Mouse (Mus musculus): Measurements from ENCODE around the gene Gm49711.

Gm49711 gene

GRCm38 (mm10) chr16:92120899-92121531, 62.9 kb downstream of the Gm49711 start:
- peak; percentile 41 for DNase-seq (ENCODE audit: low read depth, low spot score)

DNA sequence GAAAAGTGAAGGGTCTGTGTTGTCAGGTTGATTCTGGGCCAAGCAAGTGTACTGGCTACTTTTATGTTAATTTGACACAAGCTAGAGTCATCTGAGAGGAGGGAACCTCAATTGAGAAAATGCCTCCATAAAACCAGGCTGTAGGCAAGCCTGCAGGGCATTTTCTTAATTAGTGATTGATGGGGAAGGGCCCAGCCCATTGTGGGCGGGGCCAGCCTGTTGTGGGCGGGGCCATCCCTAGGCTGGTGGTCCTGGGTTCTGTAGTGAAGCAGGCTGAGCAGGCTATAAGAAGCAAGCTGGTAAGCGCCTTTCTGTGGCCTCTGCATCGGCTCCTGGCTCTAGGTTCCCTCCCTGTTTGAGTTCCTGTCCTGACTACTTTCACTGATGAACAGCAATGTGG, 69.1 kb downstream of the Gm49711 start:
- DNase-seq (ENCODE audit: low read depth, low spot score) = no peak

- DNase-seq (ENCODE audit: low read depth, low spot score) = no peak
Measured at GRCm38 (mm10) chr16:92127666-92128065, 69.5 kb downstream of the Gm49711 start.

DNA sequence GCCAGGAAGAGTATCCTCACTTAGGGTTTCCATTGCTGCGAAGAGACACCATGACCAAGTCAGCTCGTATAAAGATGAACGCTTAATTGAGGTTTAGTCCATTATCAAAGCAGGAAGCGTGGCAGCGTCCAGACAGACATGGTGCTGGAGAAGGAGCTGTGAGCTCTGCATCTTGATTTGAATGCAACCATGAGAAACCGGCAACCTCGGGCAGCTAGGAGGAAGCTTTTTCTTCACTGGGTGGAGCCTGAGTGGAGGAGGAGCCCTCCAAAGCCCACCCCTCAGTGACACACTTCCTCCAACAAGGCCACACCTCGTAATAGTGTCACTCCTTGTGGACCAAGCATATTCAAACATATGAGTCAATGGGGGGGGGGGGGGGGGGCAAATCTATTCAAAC, 71.7 kb downstream of the Gm49711 start:
- no peak for DNase-seq (ENCODE audit: low read depth, low spot score)

- DNase-seq (ENCODE audit: low read depth, low spot score) = no peak
Measured at GRCm38 (mm10) chr16:92132511-92132910, 74.4 kb downstream of the Gm49711 start.

GRCm38 (mm10) chr16:92134148-92134764, 76.1 kb downstream of the Gm49711 start:
- no peak for DNase-seq (ENCODE audit: low read depth, low spot score)

DNA sequence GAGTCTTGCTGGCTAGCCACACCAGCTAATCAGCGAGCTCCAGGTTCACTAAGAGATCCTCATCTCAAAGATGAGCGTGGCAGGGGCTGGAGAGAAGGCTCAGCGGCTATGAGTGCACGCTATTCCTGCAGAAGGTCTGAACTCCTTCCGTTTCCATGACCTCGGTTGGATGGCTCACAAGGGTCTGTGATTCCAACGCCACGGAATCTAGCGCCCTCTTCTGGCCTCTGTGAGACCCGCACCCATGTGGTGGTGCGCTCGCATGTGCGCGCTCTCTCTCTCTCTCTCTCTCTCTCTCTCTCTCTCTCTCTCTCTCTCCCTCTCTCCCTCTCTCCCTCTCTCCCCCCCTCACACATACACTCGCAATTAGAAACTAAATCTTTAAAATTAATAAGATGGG, 78.2 kb downstream of the Gm49711 start:
- no peak for DNase-seq (ENCODE audit: low read depth, low spot score)

DNA sequence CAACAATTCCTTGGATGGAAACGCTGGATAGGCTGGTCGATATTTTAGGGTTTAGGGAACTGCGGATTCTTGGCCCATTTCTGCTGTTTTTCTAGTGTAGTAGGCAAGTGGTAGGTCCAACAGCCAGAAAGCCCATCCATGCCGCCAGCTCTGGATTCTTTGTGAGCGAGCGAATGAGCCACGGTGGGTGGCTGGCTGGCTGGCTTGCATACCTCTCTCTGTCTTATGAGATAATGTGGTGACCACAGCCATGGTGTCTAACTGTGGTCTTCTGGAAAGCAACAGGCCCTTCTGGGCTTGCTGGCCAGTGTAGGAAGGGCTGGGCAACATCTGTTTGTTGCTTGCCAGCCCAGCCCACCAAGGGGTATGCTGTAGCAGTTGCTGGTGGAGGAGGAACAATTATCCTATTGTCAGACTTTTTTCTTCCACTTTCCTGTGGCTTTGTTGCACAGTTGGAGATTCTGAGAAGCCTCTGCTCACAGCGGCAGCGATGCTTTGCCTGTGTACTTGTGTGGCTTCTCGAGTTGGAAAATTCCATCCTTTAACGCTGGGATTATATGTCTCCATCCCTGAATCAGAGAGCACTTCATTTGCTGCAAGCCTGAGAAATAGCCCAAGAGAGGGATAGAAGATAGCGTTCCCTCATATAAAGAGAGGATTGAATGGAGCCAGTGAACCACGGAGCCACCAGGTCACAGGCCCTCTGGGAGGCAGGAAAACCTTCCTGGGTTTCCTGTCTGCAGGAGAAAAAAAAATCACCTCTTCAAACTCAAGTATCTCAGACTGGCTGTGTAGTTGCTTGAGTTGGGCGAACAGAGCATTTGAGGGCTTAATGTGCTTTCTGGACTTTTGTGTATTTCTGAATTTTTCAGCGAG, 81.5 kb downstream of the Gm49711 start:
- DNase-seq (ENCODE audit: low read depth, low spot score) = no peak

- no peak for DNase-seq (ENCODE audit: low read depth, low spot score)
Measured at GRCm38 (mm10) chr16:92140328-92140727, 82.2 kb downstream of the Gm49711 start.

- no peak for DNase-seq (ENCODE audit: low read depth, low spot score)
Measured at GRCm38 (mm10) chr16:92141021-92141420, 82.9 kb downstream of the Gm49711 start.

- no peak for DNase-seq (ENCODE audit: low read depth, low spot score)
Measured at GRCm38 (mm10) chr16:92142426-92143012, 84.4 kb downstream of the Gm49711 start.

DNA sequence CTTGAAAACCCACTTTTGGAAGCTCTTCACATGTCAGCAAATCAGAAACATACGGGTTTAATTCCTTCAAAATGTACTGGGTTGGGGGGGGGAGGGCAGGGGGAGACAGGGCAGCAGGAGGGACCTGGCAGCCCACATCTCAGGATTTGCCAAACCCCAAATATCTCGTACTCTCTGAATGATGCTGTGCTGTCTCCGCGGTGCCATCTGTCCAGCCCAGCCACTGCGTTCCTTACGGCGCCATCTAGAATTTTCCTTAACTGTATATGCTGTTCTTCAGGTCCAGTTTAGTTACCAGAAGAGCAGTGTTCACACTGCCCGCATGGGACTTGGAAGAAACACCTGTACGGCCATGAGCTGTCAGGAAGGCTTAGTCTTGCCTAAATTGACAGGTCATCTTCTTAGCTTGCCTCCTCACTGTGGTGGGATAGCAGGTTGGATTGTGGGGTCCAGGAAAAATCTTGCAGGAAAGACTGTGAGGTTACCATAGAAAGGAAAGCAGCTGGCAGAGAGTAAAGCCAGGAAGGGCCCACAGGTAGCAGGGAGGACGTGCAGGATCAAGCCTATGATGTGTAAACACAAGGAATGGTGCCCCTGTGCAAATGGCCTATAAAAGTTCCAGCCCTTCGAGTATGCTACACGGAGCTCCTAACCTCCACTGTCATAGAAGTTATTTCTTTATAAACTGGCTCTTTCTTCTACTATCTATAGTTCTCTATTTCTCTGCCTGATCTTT, 89.7 kb downstream of the Gm49711 start:
- DNase-seq (ENCODE audit: low read depth, low spot score) = no peak

GRCm38 (mm10) chr16:92148367-92148728, 90.2 kb downstream of the Gm49711 start:
- DNase-seq (ENCODE audit: low read depth, low spot score) = no peak

DNA sequence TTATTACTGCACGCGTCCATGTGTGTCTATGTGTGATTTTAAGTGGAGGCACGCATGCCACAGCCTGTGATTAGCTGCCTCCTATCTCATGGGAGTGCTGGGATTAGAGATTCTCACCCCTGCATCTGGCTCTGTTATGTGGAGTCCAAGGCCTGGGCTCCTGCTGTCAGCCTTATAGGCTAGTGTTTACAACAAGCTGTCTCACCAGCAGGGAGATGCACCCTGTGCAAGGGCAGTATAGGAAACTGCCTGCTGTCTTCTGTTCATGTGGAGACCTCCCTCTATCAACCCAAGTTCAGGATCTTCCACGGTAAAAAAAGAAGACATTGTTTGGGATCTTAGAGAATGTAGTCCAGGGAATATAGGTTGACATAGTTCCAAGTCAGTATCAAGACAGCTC, 92.9 kb downstream of the Gm49711 start:
- no peak for DNase-seq (ENCODE audit: low read depth, low spot score)

GRCm38 (mm10) chr16:92158021-92158455, 99.9 kb downstream of the Gm49711 start:
- no peak for DNase-seq (ENCODE audit: low read depth, low spot score)

DNA sequence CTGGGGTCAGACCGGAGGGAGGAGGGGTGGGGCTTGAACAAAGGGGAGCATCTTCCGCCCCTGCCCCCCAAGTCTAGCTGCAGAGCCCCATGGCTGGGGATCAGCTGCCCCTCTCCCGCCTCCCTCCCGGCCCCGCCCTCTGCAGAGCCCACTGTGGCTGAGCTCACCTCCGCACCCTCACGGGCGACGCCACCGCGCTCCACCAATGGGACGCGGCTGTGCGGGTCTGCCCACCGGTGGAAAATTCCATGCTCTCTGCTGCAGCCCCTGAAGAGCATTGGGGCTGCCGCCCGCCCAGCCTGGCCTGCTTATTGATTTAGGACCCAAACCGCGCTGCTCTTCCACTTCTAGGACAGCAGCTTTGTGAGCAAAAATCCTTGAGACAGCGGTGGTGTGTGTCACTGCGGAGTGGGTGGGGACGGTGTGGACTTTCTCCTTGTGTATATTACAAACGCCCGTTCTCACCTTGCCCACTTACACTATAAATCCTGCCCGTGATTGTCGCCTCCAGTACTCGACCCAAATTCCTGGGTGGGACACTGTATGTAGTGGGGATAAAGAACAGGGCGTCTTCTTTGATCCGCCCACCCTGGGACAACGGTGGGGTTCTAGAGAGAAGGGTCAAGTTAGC, 100.5 kb downstream of the Gm49711 start:
- peak; percentile 17 for DNase-seq (ENCODE audit: low read depth, low spot score)

DNA sequence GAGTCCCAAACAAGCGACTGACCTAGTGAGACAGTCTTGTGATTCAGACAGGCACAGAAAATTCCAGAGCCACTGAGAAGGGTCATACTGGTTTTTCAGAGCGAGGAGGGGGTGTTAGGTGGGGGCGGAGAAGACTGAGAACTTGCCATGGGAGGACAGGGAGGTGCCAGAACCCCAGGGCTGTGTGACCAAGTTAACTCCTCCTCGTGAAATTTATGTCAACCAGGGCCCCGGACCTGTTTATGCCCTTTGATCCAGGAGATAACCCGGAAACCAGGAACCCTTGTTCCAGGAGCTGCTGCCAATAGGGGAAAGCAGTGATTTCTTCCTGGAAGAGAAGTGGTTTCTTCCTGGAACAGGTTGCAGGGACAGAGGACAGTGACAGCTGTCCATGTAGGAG, 101.0 kb downstream of the Gm49711 start:
- no peak for DNase-seq (ENCODE audit: low read depth, low spot score)

DNA sequence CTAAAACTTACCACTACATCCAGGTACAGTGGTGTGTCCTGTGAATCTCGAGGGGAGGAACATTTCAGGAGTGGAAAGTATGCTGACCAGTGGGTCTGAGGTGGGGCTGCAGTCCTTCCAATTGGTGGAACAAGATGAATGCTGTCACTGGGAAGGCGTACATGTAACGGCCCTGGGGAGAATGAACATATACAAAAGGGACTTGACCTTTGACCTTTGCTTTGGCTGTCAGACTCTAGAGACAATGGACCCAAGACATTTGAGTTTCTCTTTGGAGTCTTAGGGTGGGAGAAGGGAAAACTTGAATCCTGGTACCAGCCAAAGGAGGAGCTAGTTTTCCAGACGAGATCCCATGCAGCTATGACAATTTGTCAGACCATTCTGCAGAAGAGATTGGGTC, 104.2 kb downstream of the Gm49711 start:
- DNase-seq (ENCODE audit: low read depth, low spot score) = no peak

DNA sequence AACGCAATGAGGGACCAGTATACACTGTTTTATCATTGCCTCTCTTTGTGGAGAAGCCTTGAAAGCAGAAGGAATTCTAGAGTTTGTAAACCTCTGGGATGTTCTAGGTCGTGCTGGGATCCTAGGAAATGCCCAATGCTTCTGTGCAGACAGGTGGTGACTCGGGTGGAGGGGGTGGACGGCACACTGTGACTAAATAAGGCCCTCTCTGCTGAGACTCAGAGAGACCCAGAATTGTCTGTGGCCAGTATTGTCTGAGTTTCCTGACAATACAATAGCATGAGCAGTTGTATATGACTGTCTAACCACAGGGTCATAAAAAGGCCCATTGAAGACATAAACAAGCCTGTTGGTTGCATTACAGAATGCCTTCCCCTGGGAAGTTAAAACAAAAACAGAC, 105.4 kb downstream of the Gm49711 start:
- DNase-seq (ENCODE audit: low read depth, low spot score) = no peak

DNA sequence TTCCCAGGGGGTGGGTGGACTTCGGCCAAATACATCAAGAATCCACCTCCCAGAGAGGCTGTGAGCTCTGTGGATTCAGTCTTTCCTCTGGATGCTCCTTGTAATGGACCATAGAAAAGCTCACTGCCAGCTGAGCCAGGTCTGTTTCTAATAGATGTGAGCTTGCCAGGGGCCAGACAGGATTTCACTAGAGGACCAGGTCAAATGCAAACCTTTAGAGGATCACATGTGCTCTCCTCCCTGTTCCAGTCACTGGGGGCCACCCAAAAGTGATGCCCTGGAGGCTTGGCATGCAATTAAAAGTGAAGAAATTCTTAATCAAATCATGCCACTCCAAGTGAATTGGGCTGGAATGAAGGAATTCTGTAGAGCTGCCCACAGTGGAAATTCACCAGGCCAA, 117.9 kb downstream of the Gm49711 start:
- no peak for DNase-seq (ENCODE audit: low read depth, low spot score)

DNA sequence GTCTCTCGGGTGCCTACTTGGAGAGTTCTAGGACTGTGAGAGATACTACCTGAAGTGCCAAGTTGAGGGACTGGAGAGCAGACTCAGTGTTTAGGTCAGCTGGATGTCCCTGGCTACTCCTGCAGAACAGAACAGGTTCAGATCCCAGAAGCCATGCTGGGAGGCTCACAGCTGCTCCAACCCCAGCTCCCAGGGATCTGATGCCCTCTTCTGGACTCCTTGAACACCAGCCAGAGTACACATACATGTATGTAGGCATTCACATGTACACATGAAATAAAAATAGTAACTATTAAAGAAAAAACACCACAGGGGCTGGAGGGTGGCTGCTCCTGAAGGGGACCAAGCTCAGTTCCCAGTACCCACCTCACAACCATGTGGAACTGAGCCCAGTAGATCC, 119.6 kb downstream of the Gm49711 start:
- DNase-seq (ENCODE audit: low read depth, low spot score) = no peak
